Mouse (Mus musculus): Measurements from ENCODE around the gene Eif5.

DNA sequence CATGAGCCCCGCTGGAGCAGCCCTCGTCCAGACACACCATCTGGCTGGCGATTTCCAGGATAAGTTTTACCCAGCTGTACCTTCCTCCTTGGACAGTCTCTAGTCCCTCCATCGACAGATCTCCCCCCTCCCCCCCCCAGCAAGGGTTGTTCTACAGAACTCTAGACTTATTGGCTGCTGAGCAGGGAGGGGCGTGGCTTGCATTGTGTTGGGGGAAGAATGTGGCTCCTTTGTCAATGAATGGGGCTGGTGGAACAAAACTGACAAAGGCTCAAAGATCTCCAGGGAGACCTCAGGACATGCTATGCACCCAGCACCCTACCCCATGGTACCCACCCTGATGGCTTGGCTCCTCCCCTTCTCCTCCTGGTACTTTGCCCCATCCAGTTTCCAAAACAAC is 37.1 kb upstream of the Eif5 start:
- TF ChIP-seq CTCF (IDR thresholded peaks at IDR 0.05; ENCODE audit: extremely low read depth, insufficient read length, insufficient replicate concordance, low read depth, low read length) (no peak), POLR2A (IDR thresholded peaks at IDR 0.05; ENCODE audit: low read depth, low read length) (no peak)
